Mouse (Mus musculus): Measurements from ENCODE around the gene Hemk1. TPM values are rescaled to one million over a fixed set of nuclear protein-coding genes. Genes with fewer than 3 reads are reported as not detected.

Hemk1 gene
- polyA plus RNA-seq, 1 experiment from 2014 or later = 8.2 TPM

DNA sequence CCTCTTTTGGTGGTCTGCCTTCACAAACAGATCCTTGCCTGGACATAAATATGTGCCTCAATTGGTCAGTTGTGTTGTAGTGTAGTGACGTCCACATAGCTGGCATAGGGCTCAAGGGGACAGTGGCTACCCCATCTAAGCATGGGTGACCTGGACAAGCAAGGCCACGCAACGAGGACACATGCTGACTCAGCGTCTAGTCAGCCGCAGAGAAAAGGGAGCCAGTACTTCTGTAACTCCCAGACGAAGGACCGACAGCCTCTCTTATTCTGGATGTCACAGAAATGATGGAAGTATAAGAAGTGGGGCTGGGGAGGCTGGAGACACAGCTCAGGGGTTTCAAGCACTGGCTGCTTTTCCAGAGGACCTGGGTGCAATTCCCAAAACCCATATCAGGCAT is 60.5 kb downstream of the Hemk1 start:
- H3K4me2 ChIP-seq (ENCODE audit: low read depth, low read length) = no peak overlapping the region

More for the DNA sequence above, 60.5 kb downstream of the Hemk1 start:
- no peaks in the 10 kb centered on the region for H3K36me3 ChIP-seq (replicated peaks; ENCODE audit: control insufficient read depth, insufficient read depth, low read depth, low read length)
- no peaks in the 10 kb centered on the region for H3K9me3 ChIP-seq (replicated peaks; ENCODE audit: control insufficient read depth, low read length)
- WGBS = 84% methylated on average over 7 of the region's 7 CpGs
- no peak for DNase-seq (ENCODE audit: low spot score)
- H3K4me1 ChIP-seq (ENCODE audit: control insufficient read depth, insufficient read depth, low read length) = peaks cover 2% of the 10 kb centered on the region
- no peak for ATAC-seq (replicated peaks; ENCODE audit: insufficient number of reproducible peaks, low FRiP score, low TSS enrichment, low read depth)
- no peaks in the 10 kb centered on the region for H3K27me3 ChIP-seq (ENCODE audit: control insufficient read depth, insufficient read depth, low read length)
- no peak overlapping the region for H3K9ac ChIP-seq (replicated peaks; ENCODE audit: low read length)
- no peak overlapping the region for H3K4me3 ChIP-seq (ENCODE audit: low read depth, low read length)
- no peak overlapping the region for H3K27ac ChIP-seq (replicated peaks; ENCODE audit: low read depth, low read length)

Other genes with a start within 250 kb of the Hemk1 start
- gene Dock3, start 106.4 kb downstream of the Hemk1 start, polyA plus RNA-seq (2014; fragmentation: Nextera tagmentation; extraction: Ambion mirVana) = 0.46 and 2.2 TPM in 2 replicates
- gene Mapkapk3, start 48.5 kb downstream of the Hemk1 start, polyA plus RNA-seq (2014; fragmentation: Nextera tagmentation; extraction: Ambion mirVana) = 3.7 and 4.1 TPM in 2 replicates
- gene Cish, start 42.3 kb downstream of the Hemk1 start, polyA plus RNA-seq (2014; fragmentation: Nextera tagmentation; extraction: Ambion mirVana) = 3.4 and 3.7 TPM in 2 replicates
- 0.70 and 0.72 TPM in 2 replicates for gene 6430571L13Rik, start 2.3 kb upstream of the Hemk1 start, polyA plus RNA-seq (2014; fragmentation: Nextera tagmentation; extraction: Ambion mirVana)
- gene Cacna2d2, start 61.3 kb upstream of the Hemk1 start, polyA plus RNA-seq (2014; fragmentation: Nextera tagmentation; extraction: Ambion mirVana) = 0.59 and 0.63 TPM in 2 replicates
- gene Tmem115, start 195.6 kb upstream of the Hemk1 start, polyA plus RNA-seq (2014; fragmentation: Nextera tagmentation; extraction: Ambion mirVana) = 43.3 and 49.7 TPM in 2 replicates
- 14.3 and 18.9 TPM in 2 replicates for gene Cyb561d2, start 203.8 kb upstream of the Hemk1 start, polyA plus RNA-seq (2014; fragmentation: Nextera tagmentation; extraction: Ambion mirVana)
- 39.2 and 41.9 TPM in 2 replicates for gene Nprl2, start 203.9 kb upstream of the Hemk1 start, polyA plus RNA-seq (2014; fragmentation: Nextera tagmentation; extraction: Ambion mirVana)
- gene Zmynd10, start 208.9 kb upstream of the Hemk1 start, polyA plus RNA-seq (2014; fragmentation: Nextera tagmentation; extraction: Ambion mirVana) = 0.93 and 1.1 TPM in 2 replicates
- gene Rassf1, start 213.2 kb upstream of the Hemk1 start, polyA plus RNA-seq (2014; fragmentation: Nextera tagmentation; extraction: Ambion mirVana) = 42.4 and 43.3 TPM in 2 replicates
- 68.5 and 68.9 TPM in 2 replicates for gene Tusc2, start 224.9 kb upstream of the Hemk1 start, polyA plus RNA-seq (2014; fragmentation: Nextera tagmentation; extraction: Ambion mirVana)
- gene Hyal2, start 229.6 kb upstream of the Hemk1 start, polyA plus RNA-seq (2014; fragmentation: Nextera tagmentation; extraction: Ambion mirVana) = 138 and 150 TPM in 2 replicates
- gene Hyal1, start 238.6 kb upstream of the Hemk1 start, polyA plus RNA-seq (2014; fragmentation: Nextera tagmentation; extraction: Ambion mirVana) = 5.3 and 7.3 TPM in 2 replicates
- gene Naa80, start 240.5 kb upstream of the Hemk1 start, polyA plus RNA-seq (2014; fragmentation: Nextera tagmentation; extraction: Ambion mirVana) = 11.8 and 14.2 TPM in 2 replicates
- 0.66 TPM in 2 replicates for gene Hyal3, start 242.5 kb upstream of the Hemk1 start, polyA plus RNA-seq (2014; fragmentation: Nextera tagmentation; extraction: Ambion mirVana)
- 42.3 and 42.9 TPM in 2 replicates for gene Ifrd2, start 249.3 kb upstream of the Hemk1 start, polyA plus RNA-seq (2014; fragmentation: Nextera tagmentation; extraction: Ambion mirVana)

All from embryonic facial prominence, embryonic 11.5 days (tissue).